Mouse (Mus musculus) heart, postnatal 4 days (tissue): ENCODE results near the gene P2rx6. TPM values are rescaled to one million over a fixed set of nuclear protein-coding genes. Genes with fewer than 3 reads are reported as not detected.

ENCODE experiments used
- total RNA-seq, 2 experiments: library from RNA; stranded (reverse); gene quantifications; 2 replicates each; pipeline ENCODE4 v1.2.3; 2021

The P2rx6 gene
- total RNA-seq, 2 experiments from 2014 or later = 0.27 to 0.36 TPM

Other genes with a start within 250 kb of the P2rx6 start
- gene Serpind1, start 230.5 kb upstream of the P2rx6 start, total RNA-seq = 1 to 10 TPM; 3.3 to 3.7 TPM
- 10 to 100 TPM; 15.7 to 16.3 TPM for gene Snap29, start 155.9 kb upstream of the P2rx6 start, total RNA-seq
- 10 to 100 TPM; 55.8 to 56.5 TPM for gene Pi4ka, start 155.6 kb upstream of the P2rx6 start, total RNA-seq
- 10 to 100 TPM; 31.6 to 34.4 TPM for gene Crkl, start 109.9 kb upstream of the P2rx6 start, total RNA-seq
- under 1 TPM; 0.21 to 0.70 TPM for gene Aifm3, start 72.3 kb upstream of the P2rx6 start, total RNA-seq
- gene Lztr1, start 53.2 kb upstream of the P2rx6 start, total RNA-seq = 10 to 100 TPM; 35.6 to 47.5 TPM
- gene Thap7, start 30.7 kb upstream of the P2rx6 start, total RNA-seq = 10 to 100 TPM; 17.5 to 20.9 TPM
- gene Lrrc74b, start 638 bp upstream of the P2rx6 start, total RNA-seq = not detected
- 1 to 10 TPM; 3.8 to 4.1 TPM for gene Slc7a4, start 21.3 kb downstream of the P2rx6 start, total RNA-seq
- 10 to 100 TPM; 30.9 to 35.4 TPM for gene Smpd4, start 57.5 kb downstream of the P2rx6 start, total RNA-seq
- gene Ccdc74a, start 84.6 kb downstream of the P2rx6 start, total RNA-seq = 1 to 10 TPM; 2.0 to 2.1 TPM
- 10 to 100 TPM; 40.4 to 44.4 TPM for gene Med15, start 171.0 kb downstream of the P2rx6 start, total RNA-seq
- 10 to 100 TPM; 24.6 to 25.1 TPM for gene Klhl22, start 197.7 kb downstream of the P2rx6 start, total RNA-seq
- 10 to 100 TPM; 16.6 to 17.7 TPM for gene Scarf2, start 235.4 kb downstream of the P2rx6 start, total RNA-seq